Mouse (Mus musculus): Measurements from ENCODE around the gene Zmpste24. TPM values are rescaled to one million over a fixed set of nuclear protein-coding genes. Genes with fewer than 3 reads are reported as not detected.
"Not testable (repeated sequence)": the region's sequence is repeated elsewhere in the genome, so short reads cannot be mapped to it uniquely, and the experiment has no call there.

Gene Zmpste24
- 33.3 and 35.0 TPM in 2 replicates for polyA plus RNA-seq (2016; fragmentation: Nextera tagmentation; extraction: Ambion mirVana)

DNA sequence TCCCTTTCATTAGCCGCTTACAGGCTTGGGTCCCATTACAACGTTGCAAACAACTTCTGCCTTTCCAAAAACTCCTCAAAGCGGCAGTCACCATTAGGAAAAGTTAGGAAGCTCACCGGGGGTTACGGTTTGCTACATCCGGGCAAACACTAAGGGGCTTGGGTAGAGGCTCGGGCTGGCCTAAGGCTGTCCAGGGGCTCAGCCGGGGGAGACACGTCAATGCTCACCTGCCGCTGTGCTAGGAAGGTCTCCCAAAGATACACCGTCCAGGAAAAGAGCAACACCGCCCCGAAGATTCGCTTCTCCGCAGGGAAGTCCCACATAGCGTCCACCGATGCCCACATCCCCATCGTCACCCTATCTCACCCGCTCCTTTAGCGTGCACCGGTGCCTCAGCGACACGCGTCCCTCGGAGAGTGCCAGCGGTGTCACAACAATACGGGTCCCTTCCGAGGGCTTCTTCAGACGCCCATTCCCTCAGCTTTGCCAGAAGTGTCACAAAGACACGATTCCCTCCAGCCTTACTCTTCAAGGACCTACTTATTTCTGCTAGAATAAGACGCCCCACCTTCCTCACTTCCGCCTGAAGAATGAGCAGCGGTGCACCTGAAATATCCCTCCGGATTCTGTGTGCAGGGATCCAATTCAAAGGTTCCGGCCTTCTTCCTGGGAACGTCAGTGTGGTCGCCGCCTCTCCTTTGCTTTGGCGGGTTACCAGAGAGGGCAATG is at the start of gene Zmpste24:
Gene Zmpste24 (minus strand): TSS at position 592 of the 729 bp plus-strand sequence.
- Histone ChIP-seq H3K4me2 (peak within 1 kb of the TSS; percentile 76), H3K9me3 (no peaks in the 10 kb centered on the region), H3K4me3 (replicated peaks) (peak within 1 kb of the TSS; percentile 76), H3K4me1 (peaks cover 13% of the 10 kb centered on the region), H3K27me3 (no peaks in the 10 kb centered on the region; the same call in 1 of the 2 replicates), H3K9ac (peak within 1 kb of the TSS; percentile 70), H3K27ac (peak within 1 kb of the TSS; percentile 57; the same call in 1 of the 2 replicates), H3K36me3 (replicated peaks) (peaks cover 23% of the 10 kb centered on the region)
- WGBS = under 1% methylated on average over 39 of the region's 39 CpGs
- ATAC-seq (ENCODE audit: low FRiP score) = peak; percentile 91

DNA sequence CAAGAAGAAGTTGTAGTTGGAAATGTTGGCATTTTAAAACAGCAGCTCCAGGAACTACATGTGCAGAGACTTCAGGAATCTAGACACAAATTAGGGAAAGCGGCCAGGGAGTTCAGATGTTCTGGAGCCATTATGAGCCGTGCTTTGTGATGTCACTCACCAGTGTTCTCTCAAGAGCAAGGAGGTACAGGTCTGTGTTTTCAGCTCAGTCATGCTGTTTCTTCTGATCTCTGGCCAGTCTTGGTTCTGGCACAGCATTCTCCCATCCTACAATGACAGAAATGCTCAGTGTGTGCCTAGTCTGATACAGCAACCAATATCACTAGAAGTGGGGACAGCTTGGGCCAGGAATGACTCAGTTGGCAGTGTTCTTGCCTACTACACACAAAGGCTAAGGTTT is 11.1 kb upstream of the Zmpste24 start, which contains the start of gene Tmco2:
Gene Tmco2 (minus strand): TSS at position 101 of the 400 bp plus-strand sequence.
- Histone ChIP-seq H3K36me3 (replicated peaks) (no peaks in the 10 kb centered on the region), H3K27ac (no peak within 1 kb of the TSS), H3K27me3 (no peaks in the 10 kb centered on the region), H3K4me3 (replicated peaks) (no peak within 1 kb of the TSS), H3K9me3 (no peaks in the 10 kb centered on the region), H3K9ac (no peak within 1 kb of the TSS), H3K4me2 (no peak within 1 kb of the TSS), H3K4me1 (no peaks in the 10 kb centered on the region)
- ATAC-seq (ENCODE audit: low FRiP score) = no peak
- WGBS = 91% methylated on average over 2 of the region's 2 CpGs

DNA sequence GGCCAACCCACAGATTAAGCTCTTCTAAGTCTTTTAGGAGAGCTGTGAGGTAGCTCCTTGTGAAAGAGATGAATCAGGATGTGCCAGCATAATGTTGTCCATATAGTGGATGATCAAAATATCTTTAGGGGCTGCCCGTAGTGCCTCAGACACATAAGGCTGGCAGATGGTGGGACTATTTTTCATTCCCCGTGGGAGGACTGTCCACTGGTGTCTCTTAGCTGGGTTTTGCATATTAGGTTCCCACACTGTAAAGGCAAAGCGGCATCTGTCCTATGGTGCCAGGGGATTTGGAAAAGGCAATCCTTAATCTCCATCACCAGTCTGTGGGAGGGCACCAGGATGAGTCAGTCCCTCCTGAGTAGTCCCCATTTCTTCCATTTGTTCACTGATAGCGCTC is 5.3 kb upstream of the Zmpste24 start:
- H3K4me2 ChIP-seq = no peak overlapping the region
- H3K4me3 ChIP-seq (replicated peaks) = no peak overlapping the region
- H3K27ac ChIP-seq = no peak overlapping the region
- H3K4me1 ChIP-seq = no peaks in the 10 kb centered on the region; the same call in 1 of the 2 replicates
- no peaks in the 10 kb centered on the region; the same call in 1 of the 2 replicates for H3K27me3 ChIP-seq
- no peak overlapping the region for H3K9ac ChIP-seq
- no peaks in the 10 kb centered on the region for H3K9me3 ChIP-seq
- no peaks in the 10 kb centered on the region for H3K36me3 ChIP-seq (replicated peaks)
- no peak for ATAC-seq (ENCODE audit: low FRiP score)
- WGBS = 83% methylated on average over 4 of the region's 4 CpGs

DNA sequence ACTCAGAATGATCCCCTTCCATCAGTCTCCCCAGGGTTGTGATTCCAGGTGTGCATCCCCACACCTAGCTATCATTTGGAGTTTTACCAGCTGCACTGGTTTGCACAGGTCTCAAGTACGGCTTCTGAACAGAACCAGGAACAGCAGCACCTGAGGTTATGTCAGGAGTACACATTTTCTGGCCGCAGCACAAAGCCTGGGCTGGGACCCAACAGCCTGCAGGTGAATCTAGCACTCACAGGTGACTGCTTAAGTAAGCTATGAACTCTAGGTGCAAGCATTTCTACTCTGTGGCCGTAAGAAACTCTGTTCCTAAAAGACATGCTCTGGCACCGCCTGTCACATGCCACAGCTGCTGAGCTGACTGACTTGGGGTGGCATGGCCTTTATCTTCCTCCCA is 7.8 kb downstream of the Zmpste24 start:
- Histone ChIP-seq H3K4me3 (replicated peaks) (no peak overlapping the region), H3K27me3 (no peaks in the 10 kb centered on the region), H3K27ac (no peak overlapping the region), H3K9ac (no peak overlapping the region), H3K4me1 (no peaks in the 10 kb centered on the region), H3K4me2 (no peak overlapping the region), H3K9me3 (no peaks in the 10 kb centered on the region), H3K36me3 (replicated peaks) (peaks cover 65% of the 10 kb centered on the region)
- ATAC-seq (ENCODE audit: low FRiP score) = no peak
- 96% methylated on average over 4 of the region's 4 CpGs for WGBS

DNA sequence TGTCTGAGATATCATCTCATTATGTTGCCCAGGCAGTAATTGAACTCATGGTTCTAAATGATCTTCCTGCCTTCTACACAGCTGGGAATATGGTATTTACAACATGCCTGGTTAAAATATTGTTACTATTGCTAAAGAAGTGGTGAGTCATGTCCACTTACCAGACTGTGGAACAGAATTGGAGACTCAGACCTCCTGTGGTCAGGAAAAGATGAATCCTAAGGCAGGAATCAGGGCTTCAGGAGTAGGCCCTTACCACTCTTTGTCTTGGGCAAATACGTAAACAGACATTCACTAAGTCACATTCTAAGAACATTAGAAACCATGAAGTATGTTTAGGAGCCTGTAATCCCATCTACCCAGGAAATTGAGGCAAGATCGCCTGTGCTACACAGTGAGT is 9.3 kb downstream of the Zmpste24 start:
- H3K4me3 ChIP-seq (replicated peaks) = no peak overlapping the region
- no peak overlapping the region for H3K9ac ChIP-seq
- H3K27ac ChIP-seq = no peak overlapping the region
- no peaks in the 10 kb centered on the region for H3K4me1 ChIP-seq
- no peak for ATAC-seq (ENCODE audit: low FRiP score)
- peaks cover 63% of the 10 kb centered on the region for H3K36me3 ChIP-seq (replicated peaks)
- no peaks in the 10 kb centered on the region for H3K9me3 ChIP-seq
- H3K27me3 ChIP-seq = no peaks in the 10 kb centered on the region
- WGBS = 91% methylated on average over 2 of the region's 2 CpGs
- no peak overlapping the region for H3K4me2 ChIP-seq

DNA sequence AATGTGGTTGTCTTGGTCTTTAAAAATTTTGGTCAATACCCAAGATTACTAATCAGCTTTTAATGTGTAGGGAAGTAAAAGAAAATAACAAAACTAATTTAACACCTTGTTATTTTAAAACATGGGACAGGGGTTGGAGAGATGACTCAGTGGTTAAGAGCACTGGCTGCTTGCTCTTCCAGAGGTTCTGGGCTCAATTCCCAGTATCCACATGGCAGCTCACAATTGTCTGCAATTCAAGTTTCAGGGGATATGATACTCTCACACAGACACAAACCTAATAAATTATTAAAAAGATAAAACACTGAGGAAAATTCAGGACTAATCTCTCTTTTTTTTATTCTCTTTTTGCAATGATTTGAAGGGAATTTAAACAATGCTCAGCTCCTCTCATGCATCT is 13.5 kb downstream of the Zmpste24 start:
- Histone ChIP-seq H3K27ac (no peak overlapping the region), H3K4me3 (replicated peaks) (no peak overlapping the region), H3K4me2 (no peak overlapping the region), H3K4me1 (no peaks in the 10 kb centered on the region), H3K9me3 (no peaks in the 10 kb centered on the region), H3K27me3 (no peaks in the 10 kb centered on the region), H3K36me3 (replicated peaks) (peaks cover 68% of the 10 kb centered on the region), H3K9ac (no peak overlapping the region)
- no peak for ATAC-seq (ENCODE audit: low FRiP score)

DNA sequence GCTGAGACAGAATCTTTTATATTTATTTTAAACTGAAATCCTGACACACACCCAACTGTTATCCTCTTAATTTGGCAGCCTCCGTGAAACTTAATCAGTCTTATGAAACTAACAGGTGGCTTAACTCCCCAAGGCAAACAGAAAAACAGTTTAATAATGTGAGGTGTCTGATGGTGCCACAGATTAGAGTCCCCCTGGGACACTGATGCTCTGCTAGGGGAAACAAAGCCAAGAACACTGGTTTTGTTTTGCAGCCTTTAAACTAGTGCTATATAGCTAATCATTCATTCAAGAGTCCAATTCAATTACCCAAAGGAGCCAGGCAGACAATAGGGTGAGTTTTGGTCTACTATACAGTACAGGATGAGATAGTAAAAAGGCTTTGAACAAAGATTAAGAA is 17.6 kb downstream of the Zmpste24 start:
- H3K9me3 ChIP-seq = no peaks in the 10 kb centered on the region
- no peak for ATAC-seq (ENCODE audit: low FRiP score)
- no peak overlapping the region for H3K27ac ChIP-seq
- H3K4me3 ChIP-seq (replicated peaks) = no peak overlapping the region
- 91% methylated on average over 1 of the region's 1 CpGs for WGBS
- no peaks in the 10 kb centered on the region for H3K27me3 ChIP-seq
- no peak overlapping the region for H3K4me2 ChIP-seq
- no peak overlapping the region for H3K9ac ChIP-seq
- no peaks in the 10 kb centered on the region for H3K4me1 ChIP-seq
- H3K36me3 ChIP-seq (replicated peaks) = peaks cover 79% of the 10 kb centered on the region

DNA sequence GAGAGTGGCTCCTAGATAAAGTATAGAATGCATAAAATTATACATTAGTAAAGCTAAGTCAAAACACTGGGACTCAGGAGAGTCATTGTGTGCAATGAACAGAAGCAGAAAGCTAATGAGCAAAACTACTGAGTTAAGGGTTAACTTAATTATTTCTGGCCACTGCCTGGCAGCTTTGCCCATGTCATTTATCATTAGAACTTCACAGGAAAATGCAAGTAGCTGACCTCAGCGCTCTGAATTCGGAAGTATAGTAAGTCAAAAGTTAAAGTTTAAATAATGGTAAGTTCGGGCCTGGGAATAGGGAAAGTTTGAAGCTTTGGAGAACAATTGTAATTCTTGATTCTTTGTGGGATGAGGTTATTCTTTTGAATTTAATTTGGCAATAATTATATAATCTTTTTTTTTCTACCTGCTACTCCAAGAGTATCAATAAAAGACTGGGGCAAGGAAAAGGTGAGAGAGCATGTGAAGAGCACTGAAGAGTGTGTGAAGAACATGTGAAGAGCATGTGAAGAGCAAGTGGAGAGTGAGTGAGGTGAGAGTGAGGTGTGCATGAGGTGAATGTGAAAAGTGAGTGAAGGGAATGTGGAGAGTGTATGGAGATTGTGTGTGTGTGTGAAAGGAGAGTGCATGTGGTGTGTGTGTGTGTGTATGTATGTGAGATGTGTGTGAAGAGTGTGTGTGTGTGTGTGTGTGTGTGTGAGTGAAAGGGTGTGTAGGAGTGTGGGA is 20.0 kb downstream of the Zmpste24 start:
- Histone ChIP-seq H3K9me3 (no peaks in the 10 kb centered on the region), H3K9ac (no peak overlapping the region), H3K4me3 (replicated peaks) (no peak overlapping the region), H3K36me3 (replicated peaks) (peaks cover 78% of the 10 kb centered on the region), H3K27me3 (no peaks in the 10 kb centered on the region), H3K4me1 (no peaks in the 10 kb centered on the region), H3K4me2 (no peak overlapping the region), H3K27ac (no peak overlapping the region)
- 91% methylated on average over 3 of the region's 3 CpGs for WGBS
- no peak for ATAC-seq (ENCODE audit: low FRiP score)

DNA sequence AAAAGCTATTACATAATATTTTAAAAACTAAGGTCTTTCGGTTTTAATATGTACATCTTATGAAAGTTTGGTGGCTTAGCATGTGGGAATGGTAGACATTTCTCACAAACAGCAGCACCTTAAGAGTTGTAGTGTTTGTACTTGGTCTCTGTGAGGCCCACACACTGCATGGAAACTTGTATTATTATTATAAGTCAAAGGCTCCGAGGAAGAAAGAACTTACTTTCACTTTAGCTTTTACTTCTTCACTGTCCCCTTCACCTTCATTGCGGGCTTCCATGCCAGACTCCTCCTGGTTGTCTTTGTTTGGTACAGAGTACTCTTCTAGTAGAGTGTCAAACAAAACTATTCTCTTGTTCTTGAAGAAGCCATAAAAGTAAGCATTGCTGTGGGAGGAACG is 23.8 kb downstream of the Zmpste24 start:
- 84% methylated on average over 4 of the region's 4 CpGs for WGBS
- no peaks in the 10 kb centered on the region for H3K4me1 ChIP-seq
- no peaks in the 10 kb centered on the region for H3K27me3 ChIP-seq
- ATAC-seq (ENCODE audit: low FRiP score) = no peak
- H3K4me3 ChIP-seq (replicated peaks) = no peak overlapping the region
- no peak overlapping the region for H3K27ac ChIP-seq
- no peaks in the 10 kb centered on the region for H3K9me3 ChIP-seq
- no peak overlapping the region for H3K4me2 ChIP-seq
- peaks cover 54% of the 10 kb centered on the region for H3K36me3 ChIP-seq (replicated peaks)
- H3K9ac ChIP-seq = no peak overlapping the region

DNA sequence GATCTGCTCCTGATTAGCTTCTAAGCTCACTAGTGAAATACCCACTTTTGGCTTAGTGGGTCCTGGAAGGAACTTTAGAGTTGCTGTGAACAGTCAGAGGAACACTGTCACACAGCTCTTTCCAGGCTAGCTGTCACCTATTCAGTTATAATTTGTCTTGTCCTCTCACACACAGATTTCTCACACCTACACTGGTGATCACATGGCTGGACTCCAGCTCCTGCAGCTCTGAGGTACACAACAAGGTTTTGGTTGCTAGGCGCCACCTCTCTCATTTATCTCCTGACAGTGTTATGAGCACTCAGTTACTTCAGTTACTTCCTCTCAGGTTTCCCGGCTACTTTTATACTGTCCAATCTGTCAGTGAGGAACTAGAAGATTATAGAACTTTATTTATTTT is 32.7 kb downstream of the Zmpste24 start:
- Histone ChIP-seq H3K4me1 (no peaks in the 10 kb centered on the region), H3K9ac (no peak overlapping the region), H3K36me3 (replicated peaks) (peaks cover 40% of the 10 kb centered on the region), H3K27me3 (no peaks in the 10 kb centered on the region), H3K27ac (no peak overlapping the region), H3K4me3 (replicated peaks) (no peak overlapping the region), H3K9me3 (no peaks in the 10 kb centered on the region), H3K4me2 (no peak overlapping the region)
- ATAC-seq (ENCODE audit: low FRiP score) = no peak
- 89% methylated on average over 2 of the region's 2 CpGs for WGBS

DNA sequence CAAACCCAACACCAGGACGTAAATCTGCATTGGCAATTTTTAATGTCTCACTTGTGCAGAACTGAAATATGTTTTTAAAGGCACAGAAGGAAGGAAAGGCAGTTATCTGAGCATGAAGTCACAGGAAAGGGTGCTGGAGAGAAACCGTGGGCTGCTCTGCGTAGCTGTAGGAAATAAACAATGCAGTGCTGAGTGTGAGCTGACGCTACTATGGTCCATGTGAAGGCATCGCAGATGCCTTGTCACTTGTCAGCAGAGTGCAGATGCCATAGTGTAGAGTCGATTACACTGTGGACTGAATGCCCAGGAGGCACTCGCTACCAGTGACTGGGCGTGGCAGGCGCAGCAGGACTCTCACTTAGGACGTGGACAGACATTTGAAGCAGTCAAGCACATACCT is 38.8 kb downstream of the Zmpste24 start:
- WGBS = 96% methylated on average over 10 of the region's 10 CpGs

DNA sequence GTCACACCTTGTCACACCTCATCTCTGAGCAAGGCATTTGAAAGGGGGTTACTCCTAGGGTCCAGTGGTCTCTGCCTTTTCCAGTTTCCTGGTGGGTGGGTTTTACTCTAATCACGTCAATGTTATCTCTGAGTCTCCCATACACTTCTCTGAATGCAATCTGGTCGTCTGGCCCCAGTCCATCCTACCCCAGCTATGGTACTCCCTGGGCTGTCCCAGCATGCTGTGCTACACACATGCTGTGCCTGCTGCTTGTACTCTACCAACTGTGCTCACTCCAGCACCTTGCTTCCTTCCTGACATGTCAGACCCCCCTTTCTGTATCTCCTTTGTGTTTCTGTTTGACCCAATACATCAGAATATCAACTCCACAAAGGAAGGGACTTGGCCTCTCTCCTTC is 41.0 kb downstream of the Zmpste24 start:
- H3K9ac ChIP-seq = no peak overlapping the region
- H3K27me3 ChIP-seq = peaks cover 18% of the 10 kb centered on the region
- 78% methylated on average over 2 of the region's 2 CpGs for WGBS
- ATAC-seq (ENCODE audit: low FRiP score) = no peak
- H3K4me1 ChIP-seq = peaks cover 10% of the 10 kb centered on the region; the same call in 1 of the 2 replicates
- H3K36me3 ChIP-seq (replicated peaks) = peaks cover 14% of the 10 kb centered on the region
- no peak overlapping the region for H3K4me3 ChIP-seq (replicated peaks)
- no peaks in the 10 kb centered on the region for H3K9me3 ChIP-seq
- H3K4me2 ChIP-seq = no peak overlapping the region
- no peak overlapping the region for H3K27ac ChIP-seq

More for the DNA sequence above, 38.8 kb downstream of the Zmpste24 start:
- not testable (repeated sequence) for H3K9me3 ChIP-seq; H3K27ac ChIP-seq; H3K4me1 ChIP-seq; ATAC-seq (ENCODE audit: low FRiP score); H3K4me3 ChIP-seq (replicated peaks); H3K4me2 ChIP-seq; H3K9ac ChIP-seq; H3K27me3 ChIP-seq
- H3K36me3 ChIP-seq (replicated peaks) = peaks cover 21% of the 10 kb centered on the region
